Mouse (Mus musculus): Measurements from ENCODE around the gene Gm867. TPM values are rescaled to one million over a fixed set of nuclear protein-coding genes. Genes with fewer than 3 reads are reported as not detected.

The Gm867 gene
- polyA plus RNA-seq, 1 experiment from 2014 or later, result 0.39 TPM

DNA sequence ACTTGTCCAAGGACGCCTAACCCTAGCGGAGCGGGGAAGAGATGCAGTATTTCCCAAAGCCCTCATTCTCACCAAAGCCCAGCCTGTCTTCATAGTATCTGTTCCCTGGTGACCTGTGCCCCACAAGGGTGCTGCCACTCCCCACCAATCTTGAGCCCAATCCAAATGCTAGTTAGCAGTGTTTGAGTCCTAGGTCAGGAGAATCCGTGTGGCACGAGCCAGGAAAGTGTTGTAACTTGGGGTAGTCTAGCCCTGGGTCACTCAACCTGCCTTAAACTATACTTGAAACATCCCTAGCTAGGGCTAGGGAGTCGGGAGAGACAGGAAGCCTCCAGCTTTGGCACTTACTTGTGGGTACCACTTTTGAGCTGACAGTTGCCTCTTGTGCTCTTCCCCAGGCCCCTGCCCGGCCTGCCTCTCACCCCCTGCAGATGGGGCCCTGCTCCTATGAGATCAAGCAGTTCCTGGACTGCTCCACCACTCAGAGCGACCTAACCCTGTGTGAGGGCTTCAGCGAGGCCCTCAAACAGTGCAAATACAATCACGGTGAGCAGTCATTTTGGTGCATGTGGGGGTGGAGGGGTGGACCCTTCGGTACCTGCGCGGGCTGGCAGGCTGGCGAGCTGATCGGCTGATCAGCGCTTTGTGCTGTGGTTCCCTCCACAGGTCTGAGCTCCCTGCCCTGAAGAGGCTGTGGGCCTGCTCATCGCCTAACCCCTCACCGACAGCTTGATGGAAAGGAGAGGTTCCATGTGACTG, 3.4 kb downstream of the Gm867 start:
- DNase-seq (ENCODE audit: low spot score), result no peak

DNA sequence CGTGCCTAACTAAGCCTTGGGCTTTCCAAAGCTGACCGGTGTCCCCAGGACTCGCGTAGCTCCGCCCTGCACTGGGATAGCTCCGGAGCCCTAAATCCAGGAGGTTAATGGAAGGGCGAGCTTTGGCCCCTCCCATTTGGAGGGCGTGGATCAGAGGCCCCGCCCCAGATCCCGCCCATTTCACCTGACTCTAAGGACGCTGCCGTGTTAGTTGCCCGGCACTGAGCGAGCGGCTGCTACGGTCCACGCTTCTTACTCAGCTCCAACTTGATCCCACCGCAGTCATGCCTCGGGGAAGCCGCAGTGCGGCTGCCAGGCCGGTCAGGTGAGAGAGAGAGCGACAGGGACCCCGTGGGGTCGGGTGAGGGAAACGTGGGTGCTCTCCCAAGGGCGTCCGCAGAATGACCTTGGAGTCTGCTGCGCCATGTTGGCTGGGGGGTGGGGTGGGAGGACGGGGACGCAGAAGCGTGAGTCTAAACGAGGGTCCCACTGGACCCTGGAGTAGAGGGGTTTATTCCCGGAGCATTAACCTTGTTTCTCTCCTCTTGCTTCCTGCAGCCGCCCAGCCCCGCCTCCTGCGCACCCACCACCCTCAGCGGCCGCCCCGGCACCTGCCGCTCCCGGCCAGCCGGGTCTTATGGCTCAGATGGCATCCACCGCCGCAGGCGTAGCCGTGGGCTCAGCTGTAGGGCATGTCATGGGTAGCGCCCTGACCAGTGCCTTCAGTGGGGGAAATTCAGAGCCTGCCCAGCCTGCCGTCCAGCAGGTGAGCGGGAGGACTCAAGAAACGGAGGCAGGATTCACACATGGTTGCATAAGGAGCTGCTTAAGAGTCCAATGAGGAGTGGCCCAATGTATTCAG, 4.6 kb downstream of the Gm867 start, which contains the start of gene Mmp11:
TSS of gene Mmp11 (minus strand) at position 817 of the 862 bp plus-strand sequence.
- peak; percentile 78 for DNase-seq (ENCODE audit: low spot score)

DNA sequence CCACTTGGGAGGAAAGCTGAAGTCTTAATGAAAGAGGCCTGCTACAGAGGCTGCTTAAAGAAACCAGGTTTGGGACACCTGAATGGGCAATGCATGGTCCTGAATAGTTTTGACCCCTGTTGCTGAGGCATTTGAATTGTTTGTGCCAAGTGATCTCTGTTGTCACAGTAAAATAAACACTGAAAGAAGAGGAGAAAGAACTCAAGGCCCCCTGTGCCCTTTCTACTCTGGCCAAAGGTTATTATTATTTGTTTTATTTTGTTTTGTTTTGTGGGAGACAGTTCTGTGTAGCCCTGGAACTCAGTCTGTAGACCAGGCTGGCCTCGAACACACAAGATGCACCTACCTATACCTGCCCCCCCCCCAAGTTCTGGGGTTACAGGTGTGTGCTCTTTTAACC, 5.5 kb downstream of the Gm867 start:
- DNase-seq (ENCODE audit: low spot score), result no peak

DNA sequence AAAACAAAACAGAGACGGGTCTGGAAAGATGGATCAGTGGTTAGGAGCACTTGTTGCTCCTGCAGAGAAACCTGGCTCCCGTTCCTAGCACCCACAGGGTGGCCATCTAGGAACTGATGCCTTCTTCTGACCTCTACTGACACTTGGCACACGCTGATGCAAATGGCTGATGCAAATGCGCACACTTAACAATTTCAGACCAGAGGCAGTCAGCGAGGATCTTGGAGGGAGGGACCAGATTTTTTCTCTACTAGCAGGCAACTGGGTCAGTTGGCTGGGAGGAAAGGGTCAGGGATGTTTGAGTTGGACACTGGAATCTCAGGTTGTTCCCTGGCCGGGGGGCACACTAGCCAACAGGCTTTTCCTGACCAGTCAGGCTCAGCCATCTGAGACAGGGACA, 7.6 kb downstream of the Gm867 start, which contains the start of gene Chchd10:
TSS of gene Chchd10 (plus strand) at position 240 of the 400 bp plus-strand sequence.
- DNase-seq (ENCODE audit: low spot score), result no peak

GRCm38 (mm10) chr10:75932081-75932678, 8.3 kb downstream of the Gm867 start:
- DNase-seq (ENCODE audit: low spot score), result peak; percentile 37

DNA sequence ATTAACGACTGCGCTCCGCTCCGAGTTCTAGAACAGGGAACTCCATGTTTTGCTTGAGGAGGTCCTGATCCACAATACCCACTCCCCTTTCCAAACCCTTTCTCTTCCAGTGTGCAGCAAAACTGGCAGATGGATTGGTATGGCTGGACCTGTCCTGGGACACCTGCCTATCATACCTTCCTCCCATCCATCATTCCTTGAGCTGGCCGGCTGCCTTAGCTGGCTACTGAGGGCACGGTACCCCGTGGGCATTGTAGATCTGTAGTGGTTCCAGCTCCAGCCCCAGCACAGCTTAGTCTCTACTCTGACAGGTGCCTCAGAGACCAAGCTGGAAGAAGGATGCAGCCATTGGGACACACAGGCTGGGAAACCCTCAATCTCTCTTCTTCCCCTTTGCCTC, 9.2 kb downstream of the Gm867 start:
- DNase-seq (ENCODE audit: low spot score), result no peak

DNA sequence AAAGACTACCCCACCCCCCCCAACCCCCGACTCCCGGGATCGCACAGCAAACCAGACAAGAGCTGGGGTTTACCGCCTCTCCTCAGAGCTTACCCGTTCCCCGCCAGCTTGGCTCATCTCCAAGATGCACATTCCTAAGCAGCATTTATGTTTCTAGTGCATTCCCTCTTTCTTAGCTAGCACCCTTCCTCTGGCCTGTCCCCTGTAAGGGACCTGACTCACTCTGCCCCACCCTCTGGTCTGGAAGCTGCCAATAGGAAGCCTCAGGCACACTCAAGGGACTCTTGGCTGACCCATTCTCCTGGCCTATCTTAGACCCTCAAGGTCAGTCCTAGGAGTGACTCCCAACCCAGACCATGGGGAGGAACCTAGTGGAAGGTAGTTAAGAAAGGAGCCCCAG, 10.2 kb downstream of the Gm867 start:
- no peak for DNase-seq (ENCODE audit: low spot score)

DNA sequence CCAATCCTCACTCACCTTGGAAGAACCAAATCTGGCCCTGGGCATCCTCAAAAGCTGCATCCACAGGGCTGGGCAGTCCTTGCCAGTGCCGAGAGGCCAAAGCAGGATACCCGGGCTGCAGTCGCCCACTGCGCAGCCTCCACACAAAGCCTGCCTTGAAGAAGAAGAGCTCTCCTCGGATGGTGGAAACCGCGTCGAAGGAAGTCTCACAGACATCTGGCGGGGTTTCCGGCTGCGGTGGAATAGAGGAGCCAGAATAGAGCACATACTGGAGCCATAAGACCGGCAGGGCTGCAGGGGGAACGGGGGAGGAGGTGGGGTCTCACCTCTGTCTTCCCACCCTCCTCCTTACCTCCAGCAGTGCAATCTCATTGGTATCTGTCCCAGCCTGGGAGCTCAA, 14.1 kb downstream of the Gm867 start:
- peak; percentile 69 for DNase-seq (ENCODE audit: low spot score)

GRCm38 (mm10) chr10:75924324-75924723, 16.1 kb downstream of the Gm867 start:
- no peak for DNase-seq (ENCODE audit: low spot score)

- DNase-seq (ENCODE audit: low spot score), result no peak
Measured at GRCm38 (mm10) chr10:75921726-75922560, 18.5 kb downstream of the Gm867 start.

GRCm38 (mm10) chr10:75921026-75921725, 19.3 kb downstream of the Gm867 start, which contains the start of gene Smarcb1:
Gene Smarcb1 (minus strand): TSS chr10:75921617.
- peak; percentile 96 for DNase-seq (ENCODE audit: low spot score)

- DNase-seq (ENCODE audit: low spot score), result no peak
Measured at GRCm38 (mm10) chr10:75919026-75919425, 21.4 kb downstream of the Gm867 start.

GRCm38 (mm10) chr10:75916840-75917239, 23.6 kb downstream of the Gm867 start:
- no peak for DNase-seq (ENCODE audit: low spot score)

GRCm38 (mm10) chr10:75915557-75915956, 24.9 kb downstream of the Gm867 start:
- DNase-seq (ENCODE audit: low spot score), result no peak

DNA sequence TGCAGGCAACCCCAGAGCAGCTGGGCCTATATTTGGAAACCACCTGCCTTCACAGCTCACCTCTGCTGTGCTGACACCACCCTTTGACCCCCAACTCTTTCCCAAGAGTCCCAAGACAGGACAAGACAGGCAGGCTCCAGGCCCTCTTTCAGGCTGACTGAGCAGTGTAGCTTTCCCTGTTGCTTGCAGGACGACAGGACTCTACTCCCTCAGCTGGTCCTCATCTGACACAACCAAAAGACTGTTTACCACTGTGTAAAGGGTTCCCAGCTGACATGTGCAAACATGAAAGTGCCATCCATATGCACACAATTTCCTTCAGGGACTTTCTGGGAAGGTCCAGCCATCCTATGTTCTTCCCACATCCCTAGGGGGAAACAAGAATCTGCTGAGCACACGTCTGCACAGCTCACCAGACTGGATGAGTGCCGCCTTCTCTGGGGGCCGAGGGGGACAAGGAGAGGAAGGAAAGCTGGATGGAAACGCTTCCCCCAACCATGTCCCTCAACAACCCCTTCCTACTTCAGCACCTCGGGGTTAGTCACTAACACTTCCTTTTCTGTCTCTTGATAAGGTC, 27.4 kb downstream of the Gm867 start:
- no peak for DNase-seq (ENCODE audit: low spot score)

DNA sequence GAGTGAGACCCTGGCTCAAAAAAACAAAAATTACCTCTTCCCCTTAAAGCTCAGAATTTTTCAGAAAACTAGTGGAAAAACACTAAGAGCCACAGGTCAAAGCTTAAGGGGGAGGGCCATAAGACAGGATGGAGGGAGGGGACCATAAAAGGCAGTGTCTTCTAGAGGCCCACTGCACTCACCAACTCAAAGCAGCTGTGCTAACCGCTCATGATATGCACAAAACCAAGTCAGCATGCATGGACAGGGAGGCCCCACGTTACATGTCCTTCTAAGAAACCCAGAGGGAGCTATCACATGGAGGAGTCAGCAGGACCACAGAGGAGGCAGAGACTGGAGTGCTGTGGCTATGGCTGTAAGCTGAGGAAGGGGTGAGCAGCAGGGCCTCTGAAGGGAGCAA, 29.8 kb downstream of the Gm867 start:
- DNase-seq (ENCODE audit: low spot score), result no peak

- DNase-seq (ENCODE audit: low spot score), result no peak
Measured at GRCm38 (mm10) chr10:75906882-75907281, 33.6 kb downstream of the Gm867 start.

DNA sequence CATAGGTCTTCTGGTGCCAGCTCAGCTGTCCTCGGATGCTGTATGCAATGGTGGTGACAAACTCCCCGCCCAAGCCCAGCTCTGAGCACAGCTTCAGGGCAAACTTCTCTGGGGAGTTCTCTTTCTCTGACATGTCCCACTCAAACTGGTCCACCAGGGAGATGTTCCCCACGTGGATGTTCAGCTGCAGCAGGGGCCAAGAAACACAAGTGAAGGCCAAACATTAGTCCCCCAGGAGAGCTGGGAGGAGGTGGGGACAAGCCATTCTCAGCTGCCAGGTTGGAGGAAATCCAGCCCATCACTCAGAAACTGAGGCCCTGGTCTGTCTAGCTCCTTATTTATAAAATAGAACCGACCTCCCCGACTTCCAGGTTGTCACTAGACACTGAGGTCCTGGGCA, 36.1 kb downstream of the Gm867 start:
- DNase-seq (ENCODE audit: low spot score), result no peak

DNA sequence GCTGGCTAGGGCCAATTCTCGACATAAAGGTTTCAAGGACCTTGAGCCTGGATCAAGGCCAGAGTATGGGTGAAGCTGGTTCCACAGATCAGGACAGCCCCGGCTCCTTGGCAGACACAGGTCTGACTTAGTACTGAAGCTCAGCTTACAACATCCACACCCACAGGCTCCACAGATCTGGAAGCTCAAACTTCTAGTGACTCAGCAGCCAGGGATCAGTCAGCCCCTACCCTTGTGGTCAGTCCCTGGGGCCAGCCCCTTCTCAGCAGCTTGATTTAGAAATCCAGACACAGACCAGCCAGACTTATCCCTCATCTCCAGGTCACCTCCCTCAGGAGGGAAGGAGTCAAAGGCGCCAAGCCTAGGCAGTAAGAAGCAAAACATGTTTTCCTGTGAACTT, 41.6 kb downstream of the Gm867 start:
- no peak for DNase-seq (ENCODE audit: low spot score)

GRCm38 (mm10) chr10:75898039-75898564, 42.4 kb downstream of the Gm867 start:
- DNase-seq (ENCODE audit: low spot score), result no peak

All from thymus, postnatal 0 days (tissue).